Mouse (Mus musculus): ENCODE data around the gene Tigar.

- TF ChIP-seq FOSL1 (IDR thresholded peaks at IDR 0.05; ENCODE audit: insufficient read depth, low read length, poor library complexity, severe bottlenecking) (no peak), CTCF (IDR thresholded peaks at IDR 0.05; ENCODE audit: control insufficient read depth, insufficient read depth, insufficient read length) (no peak), USF1 (IDR thresholded peaks at IDR 0.05; ENCODE audit: low read depth) (no peak), MAX (IDR thresholded peaks at IDR 0.05) (no peak)
Observed at GRCm38 (mm10) chr6:127150663-127151564, 41.6 kb upstream of the Tigar start.
